Mouse (Mus musculus): ENCODE data around the gene Scgb1b12. TPM values are rescaled to one million over a fixed set of nuclear protein-coding genes. Genes with fewer than 3 reads are reported as not detected.
"Not testable (repeated sequence)": the region's sequence is repeated elsewhere in the genome, so short reads cannot be mapped to it uniquely, and the experiment has no call there.

Gene Scgb1b12
- not detected in 2 replicates for polyA plus RNA-seq (2011; ENCODE audit: insufficient read depth, insufficient read length, low replicate concordance, missing spikeins)

DNA sequence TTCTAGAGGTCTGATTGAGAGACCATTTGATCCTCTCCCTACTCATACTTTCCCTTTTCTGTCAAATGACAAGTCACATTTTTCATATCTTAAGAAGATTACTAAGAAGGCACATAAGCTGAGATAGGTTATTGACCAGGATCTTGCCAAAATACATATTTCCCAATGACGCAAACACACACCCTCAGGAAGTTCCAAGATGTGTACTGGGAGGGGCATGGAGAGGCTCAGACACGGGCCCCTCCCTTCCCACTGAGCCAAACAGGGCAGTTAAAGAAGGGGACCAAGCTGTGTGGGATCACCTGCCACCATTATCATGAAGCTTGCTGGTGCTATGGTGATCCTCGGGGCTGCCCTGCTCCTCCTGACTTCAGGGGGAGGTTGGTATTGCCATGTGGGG, at the start of gene Scgb1b12:
Gene Scgb1b12, plus strand, starts transcription at position 301 of the 400 bp plus-strand sequence.
- H3K4me3 ChIP-seq (replicated peaks; ENCODE audit: control insufficient read depth, low read depth, low read length); H3K27ac ChIP-seq (ENCODE audit: control insufficient read depth, insufficient read depth, low read depth, low read length, poor library complexity); H3K4me1 ChIP-seq (ENCODE audit: control insufficient read depth, insufficient read depth, low read length): not testable (repeated sequence)
- WGBS: 51% methylated on average over 3 of the region's 3 CpGs

DNA sequence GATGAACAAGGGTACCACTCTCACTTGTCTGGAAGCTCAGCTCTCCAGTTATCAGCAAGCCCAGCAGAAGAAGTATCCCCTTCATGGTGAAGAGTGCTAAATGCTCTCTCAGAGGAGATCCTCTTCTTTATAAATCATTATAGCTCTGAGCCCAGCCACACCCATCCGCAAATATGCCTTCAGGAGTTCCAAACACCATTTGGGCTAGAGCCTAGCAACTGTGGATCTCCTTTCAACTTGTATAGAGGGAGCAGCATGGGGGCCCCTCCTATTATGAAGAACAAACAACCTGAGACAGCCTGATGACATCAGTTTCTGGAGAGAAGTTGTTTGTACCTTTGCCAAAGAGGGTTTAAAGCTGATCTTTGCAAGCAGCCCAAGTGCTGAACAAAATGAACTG, 6.8 kb upstream of the Scgb1b12 start, which contains the start of gene Scgb2b12:
Gene Scgb2b12, minus strand, starts transcription at position 101 of the 400 bp plus-strand sequence.
- not testable (repeated sequence) for H3K27ac ChIP-seq (ENCODE audit: control insufficient read depth, insufficient read depth, low read depth, low read length, poor library complexity); H3K4me3 ChIP-seq (replicated peaks; ENCODE audit: control insufficient read depth, low read depth, low read length); H3K4me1 ChIP-seq (ENCODE audit: control insufficient read depth, insufficient read depth, low read length)
- 77% methylated on average over 1 of the region's 1 CpGs for WGBS

Other genes starting within 250 kb of the Scgb1b12 start
- gene Scgb1b10, start 233.3 kb upstream of the Scgb1b12 start, polyA plus RNA-seq (2011; ENCODE audit: insufficient read depth, insufficient read length, low replicate concordance, missing spikeins): not detected in 2 replicates
- not detected in 2 replicates for gene Scgb2b11, start 123.0 kb upstream of the Scgb1b12 start, polyA plus RNA-seq (2011; ENCODE audit: insufficient read depth, insufficient read length, low replicate concordance, missing spikeins)
- gene Scgb1b11, start 111.3 kb upstream of the Scgb1b12 start, polyA plus RNA-seq (2011; ENCODE audit: insufficient read depth, insufficient read length, low replicate concordance, missing spikeins): not detected in 2 replicates
- not detected in 2 replicates for gene Scgb2b12, start 6.9 kb upstream of the Scgb1b12 start, polyA plus RNA-seq (2011; ENCODE audit: insufficient read depth, insufficient read length, low replicate concordance, missing spikeins)
- not detected in 2 replicates for gene Scgb1b29, start 107.4 kb downstream of the Scgb1b12 start, polyA plus RNA-seq (2011; ENCODE audit: insufficient read depth, insufficient read length, low replicate concordance, missing spikeins)